Mouse (Mus musculus): ENCODE measurements around the gene Lta. TPM values are rescaled to one million over a fixed set of nuclear protein-coding genes. Genes with fewer than 3 reads are reported as not detected.

The Lta gene
- total RNA-seq, 2 experiments from 2014 or later: 0.42 to 0.78 TPM

DNA sequence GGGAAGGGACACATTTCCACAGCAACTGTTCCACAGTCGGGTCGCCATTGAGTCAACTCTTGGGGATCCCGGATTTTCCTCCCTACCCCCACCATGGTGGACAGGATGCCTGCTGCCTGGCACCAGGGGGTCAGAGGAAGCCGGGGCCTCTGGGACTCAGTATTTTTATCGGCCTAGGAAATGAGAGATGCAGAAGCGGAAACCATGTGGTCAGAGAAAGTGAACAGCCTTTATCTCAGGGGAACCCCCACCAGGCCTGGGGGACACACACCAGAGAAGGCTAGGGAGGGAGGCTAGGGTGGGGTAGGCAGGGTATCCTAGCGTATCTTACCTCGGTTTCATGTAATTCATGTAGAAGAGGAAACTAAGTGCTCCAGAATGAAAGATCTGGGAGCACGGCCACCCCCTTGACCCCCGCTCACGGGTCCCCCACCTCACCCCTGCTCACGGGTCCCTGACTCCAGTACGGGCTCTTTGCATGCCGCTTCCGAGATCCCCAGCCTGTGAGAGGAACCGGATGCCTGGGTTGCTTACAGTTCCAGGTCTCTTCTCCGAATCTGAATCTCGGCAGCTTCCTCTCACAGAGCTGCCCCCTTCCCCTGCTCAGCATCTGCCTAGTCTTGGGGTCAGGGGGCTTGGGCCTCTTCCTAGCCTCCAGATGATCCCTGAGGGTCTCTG is 13.5 kb upstream of the Lta start:
- no peak for DNase-seq
- intact Hi-C loops (cut with DNase I; ENCODE audit: low total_unique reads): no loop called here

DNA sequence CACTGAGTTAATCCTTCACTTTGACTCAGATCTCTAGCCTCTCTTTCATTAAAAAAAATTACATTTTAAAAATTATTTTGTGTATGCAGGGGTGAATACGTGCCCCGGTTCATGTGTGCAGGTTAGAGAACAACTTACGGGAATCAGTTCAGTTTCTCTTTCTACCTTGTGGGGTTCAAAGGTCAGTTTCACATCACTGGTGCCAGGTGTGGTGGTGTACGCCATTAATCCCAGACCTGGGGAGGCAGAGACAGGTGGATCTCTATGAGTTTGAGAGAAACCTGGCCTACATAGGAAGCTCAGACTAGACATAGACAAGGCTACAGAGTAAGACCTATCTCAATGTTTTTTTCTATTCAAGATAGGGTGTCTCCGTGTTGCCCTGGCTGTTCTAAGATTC is 7.9 kb upstream of the Lta start:
- intact Hi-C loops (cut with DNase I; ENCODE audit: low total_unique reads): no loop called here

GRCm38 (mm10) chr17:35210593-35210992 is 5.4 kb upstream of the Lta start:
- intact Hi-C loops (cut with DNase I; ENCODE audit: low total_unique reads): no loop called here
- no peak for DNase-seq

More for the DNA sequence above, 7.9 kb upstream of the Lta start:
- no peak for DNase-seq

- intact Hi-C loops (cut with DNase I; ENCODE audit: low total_unique reads): no loop called here
- no peak for DNase-seq
Measured at GRCm38 (mm10) chr17:35209785-35210535, 4.8 kb upstream of the Lta start.

- intact Hi-C loops (cut with DNase I; ENCODE audit: low total_unique reads): no loop called here
Measured at GRCm38 (mm10) chr17:35205380-35205769, 224 bp upstream of the Lta start.

DNA sequence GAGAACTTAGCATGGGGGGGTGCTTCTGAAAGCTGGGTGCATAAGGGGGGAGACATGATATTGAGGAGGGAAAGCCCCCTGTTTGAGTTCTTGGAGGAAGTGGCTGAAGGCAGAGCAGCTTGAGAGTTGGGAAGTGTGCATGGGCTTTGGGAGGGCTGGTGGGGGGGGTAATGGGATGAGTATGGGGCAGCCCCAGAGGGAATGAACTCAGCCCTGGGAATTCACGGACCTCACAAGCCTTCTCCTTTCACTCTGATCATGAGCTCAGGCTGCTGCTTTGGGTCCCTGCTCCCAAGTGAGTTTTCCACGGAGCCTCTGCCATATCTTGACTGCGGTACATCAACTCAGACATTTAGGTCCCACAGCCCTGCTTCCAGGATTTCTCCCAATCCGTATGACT is 2.7 kb downstream of the Lta start:
- intact Hi-C loops (cut with DNase I; ENCODE audit: low total_unique reads): no loop called here
- no peak for DNase-seq

More at GRCm38 (mm10) chr17:35205380-35205769, 224 bp upstream of the Lta start:
- DNase-seq: no peak

- intact Hi-C loops (cut with DNase I; ENCODE audit: low total_unique reads): no loop called here
- DNase-seq: peak; percentile 62
Measured at GRCm38 (mm10) chr17:35201787-35202186, 3.4 kb downstream of the Lta start, which contains the start of gene Tnf. TSS of gene Tnf (minus strand) at chr17:35202007.

- intact Hi-C loops (cut with DNase I; ENCODE audit: low total_unique reads): no loop called here
- DNase-seq: no peak
Measured at GRCm38 (mm10) chr17:35201128-35201527, 4.0 kb downstream of the Lta start.

GRCm38 (mm10) chr17:35200398-35200797 is 4.8 kb downstream of the Lta start:
- intact Hi-C loops (cut with DNase I; ENCODE audit: low total_unique reads): no loop called here
- peak; percentile 24 for DNase-seq

DNA sequence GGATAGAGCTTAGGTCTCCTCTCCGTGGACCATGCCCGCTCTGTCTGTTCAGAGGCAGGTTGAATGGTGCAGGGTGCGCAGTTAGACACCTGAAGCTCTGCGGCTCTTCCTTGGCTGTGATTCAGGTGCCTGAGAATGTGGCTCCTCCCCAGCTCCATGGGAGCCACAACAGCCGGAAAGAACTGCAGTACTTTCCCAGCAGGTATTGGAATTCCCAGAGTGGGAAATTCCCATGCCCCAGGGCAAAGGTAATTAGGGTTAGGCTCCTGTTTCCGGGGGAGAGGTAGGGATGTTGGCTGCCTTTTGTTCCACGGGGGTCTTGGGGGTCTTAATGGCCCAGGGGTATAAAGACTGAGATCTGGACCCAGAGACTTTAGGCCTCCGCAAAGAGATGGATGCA is 6.2 kb downstream of the Lta start:
- DNase-seq: no peak
- intact Hi-C loops (cut with DNase I; ENCODE audit: low total_unique reads): no loop called here

DNA sequence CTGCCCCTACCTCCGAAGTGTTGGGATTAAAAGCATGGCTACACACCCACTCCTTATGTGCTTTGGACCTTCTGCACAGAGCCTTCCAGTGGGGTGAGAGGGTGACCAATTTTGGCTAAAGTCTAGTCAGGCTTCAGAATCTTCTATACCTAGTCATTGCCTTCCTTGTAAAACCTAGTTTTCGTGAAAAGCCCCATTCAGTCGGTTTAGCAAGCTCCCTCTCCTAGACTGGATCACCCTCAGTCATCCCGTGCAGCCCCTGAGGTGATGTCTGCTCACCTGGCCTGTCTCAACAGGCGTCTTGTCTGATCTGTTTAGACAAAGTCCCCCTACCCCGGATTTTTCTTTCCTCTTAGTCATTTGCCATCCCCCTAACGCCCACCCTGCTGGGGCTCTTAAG is 7.1 kb downstream of the Lta start:
- intact Hi-C loops (cut with DNase I; ENCODE audit: low total_unique reads): no loop called here
- DNase-seq: no peak

DNA sequence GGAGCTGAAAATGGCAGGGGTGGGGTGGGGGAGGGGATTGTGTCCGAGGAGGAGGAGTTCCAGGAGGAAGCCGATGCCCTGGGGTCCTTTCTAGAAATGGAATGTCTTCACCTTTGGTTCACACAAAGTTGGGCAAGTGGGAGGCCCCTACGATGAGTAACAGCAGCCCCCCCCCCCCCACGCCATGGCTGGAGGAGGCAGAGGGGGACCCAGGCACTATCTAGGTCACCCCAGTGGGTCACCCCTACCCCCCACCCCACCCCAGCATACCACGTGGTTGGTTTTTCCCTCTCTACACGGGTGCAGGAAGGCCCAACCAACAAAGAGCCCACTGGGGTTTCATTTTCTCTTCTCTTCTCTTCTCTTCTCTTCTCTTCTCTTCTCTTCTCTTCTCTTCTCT is 8.0 kb downstream of the Lta start:
- no peak for DNase-seq
- intact Hi-C loops (cut with DNase I; ENCODE audit: low total_unique reads): no loop called here

DNA sequence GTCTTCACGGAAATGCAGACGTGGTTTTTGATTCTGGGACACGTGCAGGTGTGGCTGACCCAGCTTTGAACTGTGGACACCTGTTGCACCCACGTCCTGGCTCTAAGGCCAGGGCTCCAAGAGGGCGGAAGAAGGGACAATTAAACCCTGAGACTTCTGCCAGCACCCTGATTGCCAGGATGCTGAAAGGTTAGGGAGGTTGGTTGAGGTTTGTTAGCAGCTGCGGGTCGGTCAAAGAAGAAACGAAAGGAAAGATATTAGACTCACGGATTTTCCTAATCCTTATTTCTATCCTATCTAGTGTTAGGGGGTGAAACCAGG is 8.9 kb downstream of the Lta start:
- intact Hi-C loops (cut with DNase I; ENCODE audit: low total_unique reads): no loop called here
- DNase-seq: no peak

DNA sequence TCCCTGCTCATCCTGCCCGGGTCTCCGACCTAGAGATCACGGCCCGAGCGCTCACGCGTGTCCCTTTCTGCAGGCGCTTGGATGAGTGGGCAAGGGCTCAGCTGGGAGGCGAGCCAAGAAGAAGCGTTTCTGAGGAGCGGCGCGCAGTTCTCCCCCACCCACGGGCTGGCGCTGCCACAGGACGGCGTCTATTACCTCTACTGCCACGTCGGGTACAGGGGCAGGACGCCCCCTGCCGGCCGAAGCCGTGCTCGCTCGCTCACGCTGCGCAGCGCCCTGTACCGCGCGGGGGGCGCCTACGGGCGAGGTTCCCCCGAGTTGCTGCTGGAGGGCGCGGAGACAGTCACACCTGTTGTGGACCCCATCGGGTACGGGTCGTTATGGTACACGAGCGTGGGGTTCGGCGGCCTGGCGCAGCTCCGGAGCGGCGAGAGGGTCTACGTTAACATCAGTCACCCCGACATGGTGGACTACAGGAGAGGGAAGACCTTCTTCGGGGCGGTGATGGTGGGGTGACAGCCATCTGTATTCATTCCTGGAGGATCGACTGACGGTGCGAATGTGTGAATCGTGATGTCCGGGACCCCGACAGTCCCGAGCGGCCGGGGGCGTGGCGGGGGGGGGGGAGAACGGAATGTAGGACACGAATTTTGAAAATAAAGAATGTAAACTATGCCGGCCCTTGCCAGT is 9.4 kb downstream of the Lta start:
- peak; percentile 88 for DNase-seq
- intact Hi-C loops (cut with DNase I; ENCODE audit: low total_unique reads): no loop called here

DNA sequence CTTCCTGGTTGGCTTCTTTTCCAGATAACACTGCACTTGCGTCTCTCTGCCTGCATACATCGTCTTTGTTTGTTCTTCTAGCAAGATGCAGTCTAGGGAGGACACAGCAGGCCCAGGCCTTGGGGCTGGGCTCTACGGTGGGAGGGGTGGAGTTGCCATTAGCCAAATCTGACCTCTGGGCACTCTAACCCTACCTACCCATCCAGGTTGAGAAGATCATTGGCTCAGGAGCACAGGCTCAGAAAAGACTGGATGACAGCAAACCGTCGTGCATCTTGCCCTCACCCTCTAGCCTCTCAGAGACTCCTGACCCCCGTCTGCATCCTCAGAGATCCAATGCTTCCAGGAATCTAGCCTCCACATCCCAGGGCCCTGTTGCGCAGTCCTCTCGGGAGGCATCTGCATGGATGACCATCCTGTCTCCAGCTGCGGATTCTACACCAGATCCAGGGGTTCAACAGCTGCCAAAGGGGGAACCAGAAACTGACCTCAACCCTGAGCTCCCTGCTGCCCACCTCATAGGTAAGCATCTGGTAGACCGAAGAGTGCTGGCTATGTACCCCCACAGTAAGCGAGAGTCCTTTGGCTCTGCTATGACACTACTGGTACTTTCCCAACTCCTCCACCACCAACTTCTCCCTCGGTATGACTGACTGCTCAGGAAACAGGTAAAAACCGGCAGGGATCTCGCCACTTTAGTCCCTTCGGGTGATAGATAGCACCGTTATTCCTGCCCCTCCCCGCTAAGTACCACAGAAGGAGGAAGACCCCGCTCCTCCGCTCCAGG is 10.1 kb downstream of the Lta start:
- intact Hi-C loops (cut with DNase I; ENCODE audit: low total_unique reads): no loop called here
- no peak for DNase-seq

DNA sequence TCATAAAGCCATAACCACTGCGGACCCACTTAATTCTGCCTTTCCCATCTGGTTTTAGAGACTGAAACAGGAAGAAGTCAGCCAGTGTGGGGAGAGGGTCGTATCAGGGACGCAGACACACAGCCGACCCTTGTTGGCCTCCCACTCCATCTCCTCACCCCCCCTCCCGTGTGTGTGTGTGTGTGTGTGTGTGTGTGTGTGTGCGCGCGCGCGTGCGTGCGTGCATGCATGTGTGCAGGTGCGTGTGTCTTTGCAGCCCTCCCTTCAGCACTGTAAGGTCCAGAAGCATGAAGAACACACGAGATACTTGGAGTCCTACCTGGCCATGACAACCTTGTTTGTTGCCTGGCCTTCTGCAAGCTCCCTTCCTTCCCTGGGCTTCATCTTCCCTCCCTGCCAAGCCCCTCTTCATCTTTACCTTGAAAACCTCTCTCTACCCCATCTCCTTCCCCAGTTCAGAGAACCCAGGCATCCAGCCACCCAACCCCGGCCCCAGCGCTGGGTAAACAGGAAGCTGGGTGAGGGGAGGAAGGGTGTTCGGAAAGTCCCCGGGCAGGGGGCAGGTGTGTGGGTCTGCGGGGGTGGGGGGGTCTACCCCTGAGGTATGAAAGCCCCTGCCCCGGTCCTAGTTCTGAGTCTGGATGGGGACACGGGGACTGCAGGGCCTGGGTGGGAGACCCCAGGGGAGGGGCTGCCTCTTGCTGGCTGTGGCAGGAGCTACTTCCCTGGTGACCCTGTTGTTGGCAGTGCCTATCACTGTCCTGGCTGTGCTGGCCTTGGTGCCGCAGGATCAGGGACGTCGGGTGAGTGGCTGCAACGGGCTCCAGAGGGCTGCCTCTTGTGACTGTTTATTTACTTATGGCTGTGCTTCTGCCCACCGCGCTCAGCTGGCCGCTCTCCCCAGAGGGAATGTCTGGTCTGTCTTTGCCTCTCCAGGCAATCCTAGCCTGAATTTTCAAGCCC is 11.0 kb downstream of the Lta start, which contains the start of gene Ltb:
Gene Ltb, plus strand, starts transcription at position 559 of the 963 bp plus-strand sequence.
- DNase-seq: no peak
- intact Hi-C loops (cut with DNase I; ENCODE audit: low total_unique reads): no loop called here

- intact Hi-C loops (cut with DNase I; ENCODE audit: low total_unique reads): no loop called here
- no peak for DNase-seq
Measured at GRCm38 (mm10) chr17:35192924-35193323, 12.2 kb downstream of the Lta start.

DNA sequence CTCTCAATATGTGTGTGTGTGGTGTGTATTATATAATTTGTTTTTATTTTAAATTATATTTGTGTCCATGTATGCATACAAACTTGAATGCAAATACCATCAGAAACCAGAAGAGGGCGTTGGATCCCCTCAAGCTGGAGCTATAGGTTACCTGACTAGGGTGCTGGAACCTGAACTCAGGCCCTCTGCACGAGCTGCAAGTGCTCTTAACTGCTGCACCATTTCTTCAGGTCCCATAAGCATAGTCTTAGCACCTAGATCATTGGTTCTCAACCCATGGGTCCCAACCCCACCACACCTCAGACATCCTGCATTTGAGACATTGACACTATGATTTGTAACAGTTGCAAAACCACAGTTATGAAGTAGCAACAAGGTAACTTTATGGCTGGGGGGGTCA is 13.4 kb downstream of the Lta start:
- intact Hi-C loops (cut with DNase I; ENCODE audit: low total_unique reads): no loop called here
- no peak for DNase-seq

- intact Hi-C loops (cut with DNase I; ENCODE audit: low total_unique reads): no loop called here
- no peak for DNase-seq
Measured at GRCm38 (mm10) chr17:35190096-35190495, 15.1 kb downstream of the Lta start.

Data from gastrocnemius, postnatal 14 days (tissue).